Mouse (Mus musculus): ENCODE measurements around the gene Chst3.
"Not testable (repeated sequence)": the region's sequence is repeated elsewhere in the genome, so short reads cannot be mapped to it uniquely, and the experiment has no call there.

Gene Chst3

DNA sequence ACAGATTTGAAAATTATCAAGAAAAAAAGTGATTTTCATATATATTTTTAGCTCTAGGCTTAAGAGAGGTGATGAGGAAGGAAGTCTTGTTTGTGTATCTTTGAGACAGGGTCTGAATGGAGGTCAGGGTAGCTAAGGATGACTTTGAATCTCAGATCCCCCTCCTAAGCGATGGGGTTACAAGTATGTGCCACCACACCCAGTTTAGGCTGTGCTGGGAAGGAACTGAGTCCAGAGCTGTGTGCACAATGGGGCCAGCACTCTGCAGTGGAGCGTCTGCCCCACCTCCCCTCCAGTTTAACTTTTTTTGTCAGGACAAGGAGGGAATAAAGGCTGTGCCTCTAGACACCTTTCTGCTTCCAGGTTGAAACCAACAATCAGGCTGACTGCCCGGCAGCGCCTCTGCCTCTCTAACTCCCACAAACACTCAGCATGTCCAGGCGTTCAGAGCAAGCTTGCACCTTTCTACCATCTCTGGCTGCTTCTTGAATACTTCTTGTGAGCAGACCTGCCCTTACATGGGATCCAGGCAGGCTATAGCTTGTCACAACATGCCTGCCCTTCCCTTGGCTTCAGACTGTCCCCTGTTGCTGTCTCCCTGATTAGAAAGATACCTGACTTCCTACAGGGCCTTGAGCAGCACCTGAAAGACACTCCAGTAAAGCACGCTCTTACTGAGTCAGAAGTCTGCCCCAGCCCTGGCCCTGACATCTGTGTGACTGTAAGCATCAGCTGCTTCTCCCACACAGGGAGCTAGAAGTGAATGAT is 11.4 kb upstream of the Chst3 start:
- no peak for DNase-seq (ENCODE audit: low read depth)

DNA sequence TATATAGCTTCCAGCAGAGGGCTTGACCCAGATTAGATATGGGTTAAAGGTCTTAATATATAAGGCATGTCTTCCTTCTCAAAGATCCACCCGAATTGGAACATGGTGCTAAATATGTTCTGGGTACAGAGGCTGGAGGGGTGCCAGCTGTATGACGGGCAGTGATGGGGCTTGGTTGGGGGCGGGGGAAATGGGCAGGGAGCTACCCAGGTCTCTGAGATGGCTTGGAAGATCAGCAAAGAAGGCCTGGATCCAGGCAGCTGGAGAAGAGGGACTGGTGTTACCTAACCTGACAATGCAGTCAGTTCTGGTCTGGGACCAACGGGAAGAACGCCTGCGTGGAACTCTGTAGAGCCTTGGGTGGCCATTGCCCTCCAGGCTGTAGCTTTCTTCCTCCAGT is 10.1 kb upstream of the Chst3 start:
- DNase-seq (ENCODE audit: low read depth), result no peak

DNA sequence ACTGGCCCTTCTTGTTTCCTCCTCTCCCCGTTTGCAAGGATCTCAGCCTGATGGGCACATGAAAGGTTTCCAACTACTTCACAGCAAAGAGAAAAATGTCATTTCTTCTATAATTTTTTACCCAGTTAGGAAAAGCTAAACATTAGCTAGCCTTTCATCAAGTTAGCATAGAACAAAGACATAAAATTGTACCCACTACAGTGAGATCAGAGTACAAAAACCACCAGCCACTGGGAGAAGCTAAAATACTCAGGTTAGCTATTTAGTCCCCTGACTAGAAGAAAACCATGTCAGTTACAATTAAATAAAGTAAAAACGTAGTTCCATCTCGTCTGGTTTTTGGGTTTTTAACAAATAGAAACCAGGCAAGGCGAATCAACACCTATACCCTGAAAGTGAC is 8.6 kb upstream of the Chst3 start:
- no peak for DNase-seq (ENCODE audit: low read depth)

DNA sequence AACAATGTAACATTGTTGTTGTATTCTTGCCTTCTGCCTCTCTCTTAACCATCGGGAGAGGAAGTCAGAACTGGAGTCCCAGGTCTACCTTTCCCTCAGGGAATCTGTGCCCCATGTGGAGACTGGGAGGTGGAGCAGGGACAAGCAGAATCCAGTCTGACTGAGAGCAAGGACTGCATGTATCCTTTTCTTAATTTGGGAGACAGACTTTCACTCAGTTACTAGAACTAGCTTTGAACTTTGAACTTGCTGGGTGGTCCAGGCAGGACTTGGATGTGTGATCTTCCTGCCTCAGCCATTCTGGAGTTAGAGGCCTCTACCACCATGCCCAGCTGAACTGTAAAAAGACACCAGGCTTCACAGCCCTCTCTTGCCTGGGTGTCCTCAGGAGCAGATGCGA is 5.5 kb upstream of the Chst3 start:
- no peak for DNase-seq (ENCODE audit: low read depth)

DNA sequence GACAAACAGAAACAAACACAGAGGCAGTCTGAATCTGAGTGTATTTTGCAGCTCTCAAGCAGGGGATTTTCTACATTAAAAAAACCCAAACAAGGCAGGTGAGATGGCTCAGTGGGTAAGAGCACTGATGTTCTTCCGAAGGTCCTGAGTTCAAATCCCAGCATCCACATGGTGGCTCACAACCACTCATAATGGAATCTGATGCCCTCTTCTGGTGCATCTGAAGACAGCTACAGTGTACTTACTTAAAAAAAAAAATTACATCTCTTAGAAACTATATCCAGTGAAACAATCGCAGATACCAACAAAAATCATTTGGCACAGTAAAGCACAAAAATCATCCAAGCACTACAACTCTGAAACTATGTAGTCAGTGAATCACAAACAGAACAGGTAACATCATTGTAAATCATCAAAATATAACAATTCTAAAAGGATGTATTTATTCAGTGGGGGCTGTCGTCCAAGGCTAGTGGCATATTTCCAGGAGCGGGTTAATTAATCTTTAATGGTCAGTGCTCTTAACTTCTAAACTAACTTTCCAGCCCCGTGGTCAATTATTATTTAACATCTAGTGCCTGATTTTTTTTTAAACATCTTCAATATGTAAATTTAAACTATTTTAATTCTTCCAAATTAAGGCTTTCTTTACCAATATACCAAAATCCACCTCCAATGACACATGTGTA is 2.7 kb upstream of the Chst3 start:
- not testable (repeated sequence) for DNase-seq (ENCODE audit: low read depth)

DNA sequence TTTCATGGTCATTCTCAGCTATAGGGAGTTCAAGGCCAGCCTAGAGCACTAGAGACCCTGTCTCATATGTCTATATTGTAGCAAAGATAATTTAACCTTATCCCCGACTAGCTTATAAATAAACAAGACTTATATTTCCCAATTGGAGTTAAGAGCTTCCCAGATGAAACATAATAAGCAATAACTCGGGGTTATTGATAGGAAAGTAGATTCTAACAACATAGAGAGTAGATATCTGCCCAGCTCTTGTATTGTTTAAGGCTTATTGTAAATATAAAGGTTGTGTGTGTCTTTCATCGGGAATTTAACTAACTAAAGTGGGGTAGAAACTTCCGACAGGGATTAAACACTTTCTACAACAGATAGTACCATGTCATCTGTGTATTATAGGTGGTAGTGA is 1.5 kb upstream of the Chst3 start:
- no peak for DNase-seq (ENCODE audit: low read depth)

- no peak for DNase-seq (ENCODE audit: low read depth)
These were observed 1.0 kb upstream of the Chst3 start for GRCm38 (mm10) chr10:60220042-60220523.

DNA sequence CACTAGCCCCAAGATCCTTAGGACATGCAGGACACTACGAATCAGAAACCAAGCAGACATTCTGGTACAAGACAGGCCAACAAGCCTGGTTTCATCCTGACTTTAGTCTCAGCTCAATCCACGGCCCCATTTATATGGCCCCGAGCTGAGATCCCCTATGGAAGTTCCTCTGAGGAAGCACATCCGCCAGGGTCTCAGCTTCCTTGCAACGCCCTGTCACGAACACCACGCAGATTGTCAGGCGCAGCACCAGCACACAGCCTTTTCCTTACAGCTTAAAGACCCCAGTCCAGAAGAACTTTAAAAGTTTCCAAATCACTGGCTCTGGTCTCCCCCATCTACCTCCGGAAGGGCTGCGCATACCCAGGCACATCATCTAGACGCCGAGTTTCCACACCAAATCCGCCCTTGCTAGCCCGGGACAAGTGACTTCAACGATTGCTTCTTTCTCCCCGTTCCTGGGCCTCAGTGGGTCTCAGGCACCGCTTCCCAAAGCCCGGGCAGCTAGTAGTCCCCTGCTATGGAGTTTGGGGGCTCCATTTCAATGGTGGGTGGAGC is 948 bp downstream of the Chst3 start:
- DNase-seq (ENCODE audit: low read depth), result no peak

- DNase-seq (ENCODE audit: low read depth), result no peak
These were observed 2.5 kb downstream of the Chst3 start for GRCm38 (mm10) chr10:60216331-60217095.

DNA sequence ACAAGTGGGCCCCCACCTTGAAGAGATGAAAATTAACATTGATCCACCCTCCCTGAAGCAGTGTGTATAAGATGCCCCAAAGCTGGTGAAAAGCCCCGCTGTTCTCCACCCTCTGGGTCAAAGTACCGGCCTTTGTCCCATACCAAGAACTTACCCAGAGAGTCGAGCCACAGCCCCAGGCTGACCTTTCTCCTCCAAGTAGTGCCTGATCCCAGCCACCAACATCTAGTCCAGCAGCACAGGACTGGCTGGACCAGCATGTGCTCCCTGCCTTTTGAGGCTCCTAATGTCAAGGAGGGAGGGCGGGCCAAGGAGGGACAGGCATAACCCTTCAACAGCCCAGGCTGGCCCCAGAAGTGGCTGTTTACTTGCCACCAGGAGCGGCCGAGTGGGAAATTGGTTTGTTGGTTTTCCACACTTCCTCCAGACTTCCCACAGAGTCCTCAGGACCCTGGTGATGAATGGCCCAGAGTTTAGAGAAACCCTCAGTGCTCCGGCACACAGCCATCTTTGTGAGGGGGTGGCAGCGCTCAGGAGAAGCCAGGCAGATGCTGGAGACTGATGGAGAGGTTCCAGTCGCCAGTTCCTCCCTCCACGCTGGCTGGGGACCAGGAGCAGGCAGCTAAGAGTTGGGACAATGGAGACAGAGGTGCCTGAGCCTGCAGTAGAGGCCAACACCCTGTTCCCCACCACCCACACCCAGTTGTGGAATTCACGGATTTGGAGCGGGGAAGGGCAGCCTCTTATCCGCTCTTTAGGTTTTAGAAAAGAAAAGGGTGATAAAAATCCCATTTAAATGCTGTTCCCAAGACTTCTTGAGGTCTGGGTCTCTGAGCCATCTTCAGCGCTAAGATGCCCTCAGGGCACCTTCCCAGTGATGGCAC is 3.7 kb downstream of the Chst3 start:
- no peak for DNase-seq (ENCODE audit: low read depth)

GRCm38 (mm10) chr10:60212589-60213379 is 6.3 kb downstream of the Chst3 start:
- peak; percentile 65 for DNase-seq (ENCODE audit: low read depth)

GRCm38 (mm10) chr10:60211501-60212005 is 7.5 kb downstream of the Chst3 start:
- DNase-seq (ENCODE audit: low read depth), result no peak

- DNase-seq (ENCODE audit: low read depth), result no peak
These were observed 8.6 kb downstream of the Chst3 start for GRCm38 (mm10) chr10:60210468-60210867.

DNA sequence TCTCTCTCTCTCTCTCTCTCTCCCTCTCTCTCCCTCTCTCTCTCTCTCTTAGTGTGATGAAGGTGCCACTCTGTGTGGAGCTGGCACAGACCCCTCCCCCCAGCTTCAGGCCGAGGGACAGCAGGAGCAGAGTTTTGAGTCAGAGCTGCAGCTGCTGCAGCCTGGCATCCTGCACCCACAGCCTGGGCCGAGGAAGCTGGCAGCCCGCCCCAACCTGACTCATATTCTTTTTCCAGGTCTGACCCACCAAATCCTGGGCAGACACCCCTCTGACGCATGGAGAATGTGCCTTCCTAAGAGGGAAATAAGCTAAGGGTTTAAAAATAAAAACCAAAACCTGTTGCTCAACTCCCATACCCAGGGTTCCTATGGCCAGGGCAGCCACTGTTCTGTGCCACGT is 9.8 kb downstream of the Chst3 start:
- peak; percentile 93 for DNase-seq (ENCODE audit: low read depth)

- no peak for DNase-seq (ENCODE audit: low read depth)
These were observed 11.8 kb downstream of the Chst3 start for GRCm38 (mm10) chr10:60207166-60207705.

GRCm38 (mm10) chr10:60205601-60206241 is 13.3 kb downstream of the Chst3 start:
- DNase-seq (ENCODE audit: low read depth), result no peak

DNA sequence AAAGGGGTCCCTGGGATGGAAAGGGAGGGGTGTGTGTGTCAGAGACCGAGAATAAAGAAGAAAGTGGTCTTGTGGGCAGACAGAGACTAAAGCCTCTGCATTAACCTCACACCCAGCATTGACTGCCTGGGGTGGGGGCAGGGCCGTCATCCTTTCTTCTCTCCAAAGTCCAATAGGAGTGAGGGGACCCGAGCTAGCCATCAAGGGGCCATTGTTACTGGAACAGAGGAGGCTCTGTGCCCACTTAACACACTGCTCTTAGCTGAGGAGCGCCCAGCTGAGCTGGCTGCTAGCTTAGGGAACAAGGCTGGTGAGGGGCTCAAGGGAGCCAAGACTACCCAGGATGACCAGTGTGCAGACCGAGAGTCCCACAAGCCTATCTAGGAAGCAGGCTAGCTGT is 16.3 kb downstream of the Chst3 start:
- no peak for DNase-seq (ENCODE audit: low read depth)

DNA sequence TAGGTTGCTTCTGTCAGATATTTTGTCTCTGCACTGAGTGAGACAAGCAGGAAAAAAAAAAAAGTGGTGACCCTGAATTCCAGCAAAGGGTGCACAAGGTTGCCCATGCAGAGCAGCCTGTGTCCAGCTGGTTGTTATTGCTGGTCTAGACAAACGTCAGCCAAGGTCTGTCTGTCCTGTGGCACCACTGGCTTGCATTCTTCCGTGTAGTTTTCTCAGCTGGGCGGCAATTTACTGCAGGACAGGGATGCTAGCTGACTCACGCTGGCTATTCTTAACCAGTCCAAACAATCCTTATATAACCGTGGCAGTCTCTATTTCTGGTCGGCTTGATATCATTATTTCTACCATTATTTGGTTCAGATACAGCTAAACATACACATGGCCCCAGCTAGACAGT is 18.1 kb downstream of the Chst3 start:
- peak; percentile 31 for DNase-seq (ENCODE audit: low read depth)

GRCm38 (mm10) chr10:60199378-60199777 is 19.7 kb downstream of the Chst3 start:
- no peak for DNase-seq (ENCODE audit: low read depth)

GRCm38 (mm10) chr10:60197406-60197821 is 21.6 kb downstream of the Chst3 start:
- no peak for DNase-seq (ENCODE audit: low read depth)
